Mouse (Mus musculus) liver, embryonic 14.5 days (tissue): ENCODE results near the gene Pdcd4.

Experiments used
- CTCF ChIP-seq: IDR thresholded peaks from 2 replicates; pipeline ENCODE4 v1.5.1; 2016; ENCODE audit warnings: antibody characterized with exemption, low read depth, control low read depth
- EP300 ChIP-seq: IDR thresholded peaks from 2 replicates; pipeline ENCODE4 v1.6.1; 2016; ENCODE audit warnings: antibody characterized with exemption, low read depth

DNA sequence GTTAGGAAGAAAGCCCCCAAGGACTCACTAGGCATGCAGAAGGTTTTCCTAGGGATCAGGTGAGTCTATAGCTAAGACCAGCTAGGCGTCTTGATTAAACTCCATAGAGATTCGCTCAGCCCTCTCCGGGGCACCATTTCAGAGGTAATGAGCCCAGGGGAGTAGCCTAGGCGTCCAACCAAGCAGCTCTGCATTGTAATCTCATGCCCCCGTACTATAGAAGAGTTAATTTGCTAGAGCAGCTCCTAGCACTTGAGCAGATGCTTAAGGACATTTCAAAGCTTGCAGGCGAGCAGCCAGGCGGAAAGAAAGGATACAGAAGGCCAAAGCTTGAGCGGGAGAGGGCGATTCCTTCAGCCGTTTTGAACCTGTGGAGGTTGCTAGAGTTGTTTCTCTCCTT is 6.6 kb upstream of the Pdcd4 start:
- TF ChIP-seq CTCF, result no peak
- no peak for TF ChIP-seq EP300
